Mouse (Mus musculus) left cerebral cortex, adult 6 months (tissue): ENCODE measurements around the gene Arl4c. TPM values are rescaled to one million over a fixed set of nuclear protein-coding genes. Genes with fewer than 3 reads are reported as not detected.

Experiments
- long read RNA-seq, 2 experiments: library from polyadenylated mRNA; unstranded; transcript quantifications; one replicate each; pipeline ENCODE4 v2.0.0; 2019 to 2020
- polyA plus RNA-seq: library from polyadenylated mRNA; unstranded; fragments of <200 nt; fragmentation: Nextera tagmentation; gene quantifications from 2 replicates; pipeline ENCODE4 v1.2.3, GENCODE M21; 2021

Gene Arl4c
- 6.8 and 17.3 TPM in 2 replicates for polyA plus RNA-seq
- long read RNA-seq, experiment 1, transcript Arl4c-202 (1 exons, 3,997 nt): major isoform, 43 of 43 reads
- long read RNA-seq, experiment 1, partial matches to known transcripts: 0 of 43 reads
- long read RNA-seq, experiment 1, other reads (novel, unspliced or antisense): 0 of 43 reads
- long read RNA-seq, experiment 2, transcript Arl4c-202 (1 exons, 3,997 nt): major isoform, 17 of 17 reads
- long read RNA-seq, experiment 2, partial matches to known transcripts: 0 of 17 reads
- long read RNA-seq, experiment 2, other reads (novel, unspliced or antisense): 0 of 17 reads

DNA sequence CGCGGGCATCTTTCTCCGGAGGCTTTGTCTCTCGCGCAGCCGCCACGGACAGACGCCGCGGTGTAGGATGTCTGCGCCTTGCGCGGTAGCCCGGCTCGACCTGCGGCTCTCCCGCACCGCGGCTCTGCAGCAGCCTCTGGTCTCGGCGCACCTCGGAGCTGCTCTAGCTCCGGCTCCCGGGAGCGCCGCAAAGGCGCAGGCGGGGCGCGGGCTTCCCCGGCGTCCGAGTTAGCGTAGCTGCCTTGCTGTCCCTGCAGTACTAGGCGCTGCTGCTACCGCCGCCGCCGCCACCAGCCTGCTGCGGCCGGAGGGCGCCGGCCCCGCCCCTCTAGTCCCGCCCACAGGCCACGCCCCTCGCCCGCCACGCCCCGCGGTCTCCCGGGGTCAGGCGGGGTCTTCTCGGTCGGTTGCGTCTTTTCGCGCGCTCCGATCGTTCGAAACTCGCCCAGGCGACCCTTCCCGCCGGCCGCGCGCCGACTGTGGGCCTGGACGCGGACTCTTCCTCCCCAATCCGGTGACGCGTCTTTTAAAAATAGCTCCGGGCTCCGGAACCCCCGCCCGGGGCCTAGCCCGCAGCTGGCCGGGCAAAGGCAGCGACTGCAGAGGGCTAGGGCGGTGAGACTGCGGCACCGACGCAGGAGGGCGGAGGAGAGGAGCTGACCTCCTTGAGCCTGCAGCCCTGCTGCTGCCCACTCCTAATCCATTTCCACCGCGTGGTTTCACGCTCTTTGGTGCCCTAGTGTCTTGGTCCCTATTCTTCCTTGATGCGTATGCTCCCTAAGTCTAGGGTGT, at the start of gene Arl4c:
TSS of gene Arl4c (minus strand) at position 352 of the 792 bp plus-strand sequence.

Other genes starting within 250 kb of the Arl4c start
- 0.13 TPM in 2 replicates for gene Glrp1, start 192.2 kb downstream of the Arl4c start, polyA plus RNA-seq